Mouse (Mus musculus): Measurements from ENCODE around the gene Stat6.
A peak's percentile ranks its signal among the peaks of the same experiment; 100 is the strongest.

GRCm38 (mm10) chr10:127642772-127643552, at the start of gene Stat6:
- no peak for TF ChIP-seq CTCF (conservative IDR thresholded peaks at IDR 0.05; ENCODE audit: insufficient read depth, insufficient read length, low read depth, low read length)
- TF ChIP-seq POLR2A (IDR thresholded peaks at IDR 0.05; ENCODE audit: low read depth, low read length) = peak; percentile 58

Measured in kidney, adult 2 months (tissue).